Mouse (Mus musculus): ENCODE data around the gene Cachd1. TPM values are rescaled to one million over a fixed set of nuclear protein-coding genes. Genes with fewer than 3 reads are reported as not detected.

Cachd1 gene
- polyA plus RNA-seq, 1 experiment from 2014 or later, result 23.4 TPM

DNA sequence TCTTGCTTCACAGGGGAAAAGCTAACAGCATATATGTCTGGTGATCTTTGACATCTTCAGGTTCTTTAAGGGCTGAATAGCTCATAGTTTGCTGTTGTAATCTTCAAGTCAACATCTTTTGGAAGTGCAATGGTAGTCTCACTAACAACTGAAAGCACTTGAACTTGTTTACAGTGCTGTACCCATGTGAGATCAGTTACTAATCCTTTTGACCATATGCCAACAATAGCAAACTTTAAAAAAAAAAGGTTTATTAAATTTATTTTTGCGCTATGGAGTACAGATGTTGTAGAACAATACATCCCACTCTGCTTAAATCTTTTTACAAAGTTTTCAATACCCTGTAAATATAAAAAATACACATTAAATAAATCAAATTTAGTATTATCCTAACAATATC is 186.9 kb downstream of the Cachd1 start:
- Histone ChIP-seq H3K4me3 (ENCODE audit: low read depth, low read length) (no peak overlapping the region), H3K27me3 (ENCODE audit: control insufficient read depth, insufficient read depth, low read length) (no peaks in the 10 kb centered on the region), H3K9me3 (ENCODE audit: control insufficient read depth, low read length) (no peaks in the 10 kb centered on the region), H3K4me1 (replicated peaks; ENCODE audit: control insufficient read depth, insufficient read depth, low read length) (no peaks in the 10 kb centered on the region), H3K9ac (ENCODE audit: low read depth, low read length) (no peak overlapping the region), H3K27ac (ENCODE audit: low read depth, low read length) (no peak overlapping the region), H3K4me2 (replicated peaks; ENCODE audit: low read depth, low read length) (no peak overlapping the region), H3K36me3 (ENCODE audit: control insufficient read depth, insufficient read depth, low read length) (peaks cover 11% of the 10 kb centered on the region; the same call in 1 of the 2 replicates)
- ATAC-seq (ENCODE audit: low FRiP score) (no peak), DNase-seq (ENCODE audit: low spot score) (no peak)
- 98% methylated on average over 1 of the region's 1 CpGs for WGBS

DNA sequence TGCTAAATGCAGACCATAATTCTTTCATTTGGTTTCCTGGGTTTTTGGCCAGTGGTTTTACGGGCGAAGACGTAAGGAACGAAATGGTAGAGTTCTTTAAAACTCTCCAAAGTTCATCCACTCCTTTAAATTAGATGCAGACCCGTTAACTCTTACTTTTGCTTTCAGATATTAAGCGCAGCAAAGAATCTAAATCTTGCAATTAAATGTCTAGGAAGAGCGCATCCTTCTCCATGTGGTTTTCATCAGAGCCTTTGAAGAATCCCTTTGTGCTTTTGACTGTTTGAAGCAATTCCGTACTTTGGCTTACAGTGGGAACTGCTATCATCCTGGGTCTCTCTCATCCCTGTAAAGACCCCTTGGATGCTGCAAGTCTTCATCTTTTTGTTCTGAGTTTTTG is 187.3 kb downstream of the Cachd1 start:
- Histone ChIP-seq H3K4me3 (ENCODE audit: low read depth, low read length) (no peak overlapping the region), H3K36me3 (ENCODE audit: control insufficient read depth, insufficient read depth, low read length) (peaks cover 11% of the 10 kb centered on the region; the same call in 1 of the 2 replicates), H3K4me2 (replicated peaks; ENCODE audit: low read depth, low read length) (no peak overlapping the region), H3K27me3 (ENCODE audit: control insufficient read depth, insufficient read depth, low read length) (no peaks in the 10 kb centered on the region), H3K9ac (ENCODE audit: low read depth, low read length) (no peak overlapping the region), H3K27ac (ENCODE audit: low read depth, low read length) (no peak overlapping the region), H3K4me1 (replicated peaks; ENCODE audit: control insufficient read depth, insufficient read depth, low read length) (no peaks in the 10 kb centered on the region), H3K9me3 (ENCODE audit: control insufficient read depth, low read length) (no peaks in the 10 kb centered on the region)
- DNase-seq (ENCODE audit: low spot score) (no peak), ATAC-seq (ENCODE audit: low FRiP score) (no peak)
- WGBS, result 92% methylated on average over 8 of the region's 8 CpGs

DNA sequence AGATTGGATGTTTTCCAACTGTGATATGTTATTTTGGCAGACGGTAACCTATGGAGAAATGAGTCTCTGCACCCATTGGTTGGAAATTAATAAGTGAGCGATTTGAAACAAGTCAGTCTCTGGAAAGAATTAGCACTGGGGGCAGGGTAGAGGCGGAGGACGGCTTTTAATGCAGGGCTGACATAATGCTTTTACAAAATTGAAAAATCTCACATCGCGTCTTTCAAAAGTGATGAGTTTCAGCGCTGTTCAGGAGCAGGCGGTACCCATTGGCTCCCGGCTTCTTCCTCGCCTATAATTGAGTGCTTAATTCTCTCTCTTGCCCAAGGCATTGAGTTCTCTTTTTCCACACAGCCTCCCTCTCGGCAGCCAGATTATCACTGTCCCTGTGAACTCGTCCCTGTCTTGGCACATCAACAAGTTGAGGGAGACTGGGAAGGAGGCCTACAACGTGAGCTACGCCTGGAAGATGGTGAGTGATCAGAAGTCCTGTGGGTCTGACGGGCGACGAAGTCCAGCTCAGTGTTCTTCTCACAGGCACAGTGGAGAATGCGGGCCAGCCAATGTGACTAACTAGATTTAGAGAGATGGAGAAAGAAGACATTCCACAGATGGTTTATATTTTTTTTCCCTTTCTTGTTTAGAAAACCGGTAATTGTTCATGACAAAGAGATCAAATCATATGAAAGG is 191.4 kb downstream of the Cachd1 start:
- no peaks in the 10 kb centered on the region for H3K9me3 ChIP-seq (ENCODE audit: control insufficient read depth, low read length)
- no peaks in the 10 kb centered on the region for H3K27me3 ChIP-seq (ENCODE audit: control insufficient read depth, insufficient read depth, low read length)
- H3K9ac ChIP-seq (ENCODE audit: low read depth, low read length), result no peak overlapping the region
- no peak for ATAC-seq (ENCODE audit: low FRiP score)
- H3K4me3 ChIP-seq (ENCODE audit: low read depth, low read length), result no peak overlapping the region
- H3K4me2 ChIP-seq (replicated peaks; ENCODE audit: low read depth, low read length), result no peak overlapping the region
- DNase-seq (ENCODE audit: low spot score), result no peak
- H3K27ac ChIP-seq (ENCODE audit: low read depth, low read length), result no peak overlapping the region
- peaks cover 8% of the 10 kb centered on the region; the same call in 1 of the 2 replicates for H3K36me3 ChIP-seq (ENCODE audit: control insufficient read depth, insufficient read depth, low read length)
- no peaks in the 10 kb centered on the region for H3K4me1 ChIP-seq (replicated peaks; ENCODE audit: control insufficient read depth, insufficient read depth, low read length)
- WGBS, result 87% methylated on average over 19 of the region's 19 CpGs

DNA sequence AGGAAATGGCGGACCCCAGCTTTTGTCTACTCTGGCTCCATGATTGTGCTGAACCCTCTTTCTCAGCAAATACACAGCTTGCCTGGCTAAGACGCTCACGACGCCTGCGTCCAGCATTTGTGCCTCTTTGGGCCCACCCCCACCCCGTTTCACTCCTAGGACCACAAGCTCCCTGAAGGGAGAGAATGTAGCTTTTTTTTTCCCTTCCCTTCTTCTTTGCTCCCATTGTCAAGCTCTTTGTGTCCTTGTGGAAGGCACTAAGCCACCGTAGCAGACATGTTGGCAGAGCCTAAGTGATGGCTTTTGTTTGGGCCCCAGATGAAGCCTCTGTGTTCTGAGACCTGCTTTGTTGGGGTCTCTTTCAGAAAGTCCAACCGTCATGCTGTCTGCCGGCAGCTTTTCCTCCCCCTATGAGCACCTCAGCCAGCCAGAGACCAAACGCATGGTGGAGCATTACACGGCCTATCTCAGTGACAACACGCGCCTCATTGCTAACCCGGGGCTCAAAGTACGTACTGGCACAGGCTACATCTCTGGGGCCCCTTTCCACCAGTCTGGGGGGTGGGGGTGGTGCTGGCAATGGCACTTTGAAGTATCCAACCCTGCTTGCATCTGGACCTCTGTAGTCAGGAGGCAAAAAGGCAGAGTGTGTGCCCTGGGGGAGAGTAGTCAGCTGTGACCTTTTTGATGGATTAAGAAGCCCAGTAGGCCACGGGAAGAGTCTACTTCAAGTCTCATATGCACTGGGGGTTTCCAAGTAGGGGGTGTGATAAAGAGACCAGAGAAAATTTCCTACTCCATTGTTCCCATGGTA is 197.4 kb downstream of the Cachd1 start:
- H3K27ac ChIP-seq (ENCODE audit: low read depth, low read length), result peak overlapping the region; percentile 86
- no peak overlapping the region for H3K4me2 ChIP-seq (replicated peaks; ENCODE audit: low read depth, low read length)
- H3K4me3 ChIP-seq (ENCODE audit: low read depth, low read length), result no peak overlapping the region
- H3K36me3 ChIP-seq (ENCODE audit: control insufficient read depth, insufficient read depth, low read length), result peaks cover 4% of the 10 kb centered on the region; the same call in 1 of the 2 replicates
- no peaks in the 10 kb centered on the region for H3K9me3 ChIP-seq (ENCODE audit: control insufficient read depth, low read length)
- no peaks in the 10 kb centered on the region for H3K27me3 ChIP-seq (ENCODE audit: control insufficient read depth, insufficient read depth, low read length)
- no peak overlapping the region for H3K9ac ChIP-seq (ENCODE audit: low read depth, low read length)
- no peaks in the 10 kb centered on the region for H3K4me1 ChIP-seq (replicated peaks; ENCODE audit: control insufficient read depth, insufficient read depth, low read length)
- DNase-seq (ENCODE audit: low spot score) (peak; percentile 74), ATAC-seq (ENCODE audit: low FRiP score) (peak; percentile 92)
- 24% methylated on average over 16 of the region's 16 CpGs for WGBS

DNA sequence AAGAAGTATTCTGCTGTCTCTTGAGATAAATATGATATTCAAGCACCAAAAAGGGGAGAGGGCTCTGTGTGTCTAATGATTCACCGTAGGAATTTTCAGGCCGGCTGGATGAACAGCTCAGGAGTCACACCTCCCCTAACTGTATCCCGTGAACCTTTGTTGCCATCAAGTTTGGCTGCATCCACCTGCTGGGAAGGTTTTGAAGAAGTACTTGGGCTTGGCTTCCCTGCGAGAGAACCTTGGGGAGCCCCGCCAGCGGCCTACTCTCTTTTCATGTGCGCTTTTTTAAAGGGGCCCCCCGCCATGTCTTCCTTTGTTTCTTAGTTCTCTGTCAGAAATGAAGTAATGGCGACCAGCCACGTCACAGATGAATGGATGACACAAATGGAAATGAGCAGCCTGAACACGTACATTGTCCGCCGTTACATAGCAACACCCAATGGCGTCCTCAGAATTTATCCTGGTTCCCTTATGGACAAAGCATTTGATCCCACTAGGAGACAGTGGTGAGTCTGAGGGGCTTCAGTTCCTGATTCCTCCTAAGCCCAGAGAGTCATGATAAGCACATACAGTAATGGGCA is 198.1 kb downstream of the Cachd1 start:
- peaks cover 4% of the 10 kb centered on the region; the same call in 1 of the 2 replicates for H3K36me3 ChIP-seq (ENCODE audit: control insufficient read depth, insufficient read depth, low read length)
- ATAC-seq (ENCODE audit: low FRiP score) (peak; percentile 83), DNase-seq (ENCODE audit: low spot score) (peak; percentile 83)
- no peaks in the 10 kb centered on the region for H3K9me3 ChIP-seq (ENCODE audit: control insufficient read depth, low read length)
- H3K4me2 ChIP-seq (replicated peaks; ENCODE audit: low read depth, low read length), result 0 out of 2 replicates have a peak overlapping the region, but pooled peaks have one; percentile 6
- H3K27ac ChIP-seq (ENCODE audit: low read depth, low read length), result peak overlapping the region; percentile 86
- WGBS, result 34% methylated on average over 14 of the region's 14 CpGs
- no peak overlapping the region for H3K4me3 ChIP-seq (ENCODE audit: low read depth, low read length)
- no peaks in the 10 kb centered on the region for H3K27me3 ChIP-seq (ENCODE audit: control insufficient read depth, insufficient read depth, low read length)
- H3K9ac ChIP-seq (ENCODE audit: low read depth, low read length), result no peak overlapping the region
- H3K4me1 ChIP-seq (replicated peaks; ENCODE audit: control insufficient read depth, insufficient read depth, low read length), result no peaks in the 10 kb centered on the region

DNA sequence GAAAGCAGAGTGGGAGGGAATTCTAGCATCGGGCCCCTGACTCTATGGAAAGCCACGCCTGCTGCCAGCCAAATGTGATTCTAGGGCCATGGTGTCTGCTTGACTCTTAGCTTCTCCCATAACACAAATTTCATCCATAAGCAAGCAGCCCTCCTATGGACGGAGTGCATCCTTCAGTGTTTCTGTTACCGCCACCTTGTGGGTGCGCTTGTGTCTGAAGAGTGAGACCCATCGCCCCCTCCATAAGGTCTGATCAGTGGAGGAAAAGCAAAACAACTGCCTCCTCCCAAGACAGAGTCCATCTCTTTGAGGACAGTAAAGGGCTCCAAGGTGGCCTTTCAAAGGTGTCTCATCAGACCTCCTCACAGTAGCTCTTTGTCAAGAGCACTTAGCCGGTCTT is 201.0 kb downstream of the Cachd1 start:
- H3K27ac ChIP-seq (ENCODE audit: low read depth, low read length), result no peak overlapping the region
- no peak overlapping the region for H3K9ac ChIP-seq (ENCODE audit: low read depth, low read length)
- H3K4me3 ChIP-seq (ENCODE audit: low read depth, low read length), result no peak overlapping the region
- no peak overlapping the region for H3K4me2 ChIP-seq (replicated peaks; ENCODE audit: low read depth, low read length)
- no peaks in the 10 kb centered on the region for H3K9me3 ChIP-seq (ENCODE audit: control insufficient read depth, low read length)
- WGBS, result 90% methylated on average over 7 of the region's 7 CpGs
- H3K4me1 ChIP-seq (replicated peaks; ENCODE audit: control insufficient read depth, insufficient read depth, low read length), result no peaks in the 10 kb centered on the region
- H3K27me3 ChIP-seq (ENCODE audit: control insufficient read depth, insufficient read depth, low read length), result no peaks in the 10 kb centered on the region
- no peak for ATAC-seq (ENCODE audit: low FRiP score)
- no peak for DNase-seq (ENCODE audit: low spot score)
- peaks cover 2% of the 10 kb centered on the region for H3K36me3 ChIP-seq (ENCODE audit: control insufficient read depth, insufficient read depth, low read length)

DNA sequence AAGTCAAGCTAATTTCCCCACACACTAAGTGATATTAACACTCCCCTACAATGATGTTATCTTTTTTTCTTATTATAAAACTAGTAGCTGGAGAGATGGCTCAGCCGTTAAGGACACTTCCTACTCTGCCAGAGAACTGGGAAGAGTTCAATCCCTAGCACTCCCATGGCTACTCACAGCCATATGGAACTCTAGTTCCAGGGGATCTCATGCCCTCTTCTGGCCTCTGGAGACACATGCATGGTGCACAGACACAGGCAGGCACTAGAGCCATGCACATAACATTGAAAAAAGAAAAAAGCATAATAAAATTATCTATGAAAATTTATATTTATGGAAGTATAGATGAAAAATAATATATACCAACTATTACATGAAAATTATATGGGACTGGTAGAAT is 210.7 kb downstream of the Cachd1 start:
- H3K4me3 ChIP-seq (ENCODE audit: low read depth, low read length), result no peak overlapping the region
- H3K27ac ChIP-seq (ENCODE audit: low read depth, low read length), result no peak overlapping the region
- peaks cover 2% of the 10 kb centered on the region; the same call in 1 of the 2 replicates for H3K4me1 ChIP-seq (replicated peaks; ENCODE audit: control insufficient read depth, insufficient read depth, low read length)
- H3K36me3 ChIP-seq (ENCODE audit: control insufficient read depth, insufficient read depth, low read length), result peaks cover 8% of the 10 kb centered on the region; the same call in 1 of the 2 replicates
- 82% methylated on average over 1 of the region's 1 CpGs for WGBS
- ATAC-seq (ENCODE audit: low FRiP score), result no peak
- no peaks in the 10 kb centered on the region for H3K27me3 ChIP-seq (ENCODE audit: control insufficient read depth, insufficient read depth, low read length)
- no peak for DNase-seq (ENCODE audit: low spot score)
- no peaks in the 10 kb centered on the region for H3K9me3 ChIP-seq (ENCODE audit: control insufficient read depth, low read length)
- H3K9ac ChIP-seq (ENCODE audit: low read depth, low read length), result no peak overlapping the region
- H3K4me2 ChIP-seq (replicated peaks; ENCODE audit: low read depth, low read length), result no peak overlapping the region

DNA sequence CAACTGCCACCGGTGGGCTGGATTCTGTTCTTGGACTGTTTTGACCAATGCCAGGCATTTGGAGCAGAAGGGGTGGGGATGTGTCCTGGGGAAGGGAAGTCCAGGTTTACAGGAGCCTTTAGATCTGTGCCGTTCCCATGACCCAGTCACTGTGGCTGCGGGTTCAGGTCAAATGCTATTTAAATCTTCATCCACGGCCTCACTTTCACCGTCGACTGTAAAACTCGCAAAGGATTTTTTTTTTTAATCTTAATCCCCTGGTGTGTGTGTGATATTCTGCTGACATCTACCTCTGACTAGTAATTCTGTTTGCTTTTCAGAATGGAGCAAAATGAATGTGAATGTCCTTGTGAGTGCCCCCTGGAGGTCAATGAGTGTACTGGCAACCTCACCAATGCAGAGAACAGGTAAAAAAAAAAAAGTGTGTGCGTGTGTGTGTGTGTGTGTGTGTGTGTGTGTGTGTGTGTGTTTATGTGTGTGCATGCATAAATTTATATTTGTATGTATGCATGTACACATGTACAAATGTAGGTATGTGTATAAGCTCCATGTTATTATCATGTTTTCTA is 211.8 kb downstream of the Cachd1 start:
- no peak overlapping the region for H3K27ac ChIP-seq (ENCODE audit: low read depth, low read length)
- ATAC-seq (ENCODE audit: low FRiP score), result no peak

More for the DNA sequence above, 211.8 kb downstream of the Cachd1 start:
- DNase-seq (ENCODE audit: low spot score), result peak; percentile 67
- Histone ChIP-seq H3K9ac (ENCODE audit: low read depth, low read length) (no peak overlapping the region), H3K4me3 (ENCODE audit: low read depth, low read length) (no peak overlapping the region), H3K36me3 (ENCODE audit: control insufficient read depth, insufficient read depth, low read length) (peaks cover 9% of the 10 kb centered on the region; the same call in 1 of the 2 replicates), H3K4me2 (replicated peaks; ENCODE audit: low read depth, low read length) (no peak overlapping the region), H3K27me3 (ENCODE audit: control insufficient read depth, insufficient read depth, low read length) (no peaks in the 10 kb centered on the region), H3K4me1 (replicated peaks; ENCODE audit: control insufficient read depth, insufficient read depth, low read length) (peaks cover 2% of the 10 kb centered on the region; the same call in 1 of the 2 replicates), H3K9me3 (ENCODE audit: control insufficient read depth, low read length) (no peaks in the 10 kb centered on the region)
- 82% methylated on average over 8 of the region's 8 CpGs for WGBS

Measured in hindbrain, embryonic 11.5 days (tissue).